Comparison of ENCODE assay signal across 9 mouse cellular contexts in genomic region chr13:51842191-51842590, GRCm38 (mm10). TPM values are rescaled to one million over a fixed set of nuclear protein-coding genes. Genes with fewer than 3 reads are reported as not detected.
DNase-seq lines count a peak whose midpoint lies in the region; ATAC-seq and TF ChIP-seq lines count a peak whose summit lies in the region.
"Had no signal": no experiment of that assay in that cellular context is flagged by ENCODE, and none has a peak within 500 bp of the region (broad histone marks: within the 10 kb centered on the region; RNA-seq: fewer than 3 reads in every experiment).

No protein-coding gene starts in this region.

- 16% methylated on average over 5 of the region's 5 CpGs for WGBS in kidney, postnatal 0 days
- 6% methylated on average over 5 of the region's 5 CpGs for WGBS in hindbrain, embryonic 11.5 days
- WGBS in midbrain, embryonic 13.5 days: 2% methylated on average over 5 of the region's 5 CpGs

- no peaks in the 10 kb centered on the region for H3K9me3 ChIP-seq in kidney, postnatal 0 days (replicated peaks; ENCODE audit: low read length)
- H3K9me3 ChIP-seq in hindbrain, embryonic 11.5 days (ENCODE audit: control insufficient read depth, low read length): no peaks in the 10 kb centered on the region
- H3K9me3 ChIP-seq in midbrain, embryonic 13.5 days: no peaks in the 10 kb centered on the region

- H3K27ac ChIP-seq in kidney, postnatal 0 days: no peak overlapping the region
- H3K27ac ChIP-seq in hindbrain, embryonic 11.5 days (ENCODE audit: low read depth, low read length): no peak overlapping the region
- peak overlapping the region; percentile 51; the same call in 1 of the 2 replicates for H3K27ac ChIP-seq in midbrain, embryonic 13.5 days

- ATAC-seq in kidney, postnatal 0 days (replicated peaks; ENCODE audit: low FRiP score, low read depth): no peak
- ATAC-seq in hindbrain, embryonic 11.5 days (ENCODE audit: low FRiP score): no peak
- no peak for ATAC-seq in midbrain, embryonic 13.5 days
- ATAC-seq: Patski had no signal

- DNase-seq in kidney, postnatal 0 days (ENCODE audit: low spot score): no peak
- no peak for DNase-seq in kidney, postnatal 4 days
- peak; percentile 60 for DNase-seq in embryo, embryonic 10.5 days (ENCODE audit: low spot score)
- DNase-seq in hindbrain, embryonic 11.5 days (ENCODE audit: low spot score): no peak
- DNase-seq in layer of hippocampus, postnatal 10 days (ENCODE audit: low spot score in 2 of 2): no peak
- no peak for DNase-seq in frontal cortex, postnatal 36 days (ENCODE audit: low spot score in 2 of 2)
- no peak for DNase-seq in frontal cortex, postnatal 10 days (ENCODE audit: low spot score in 2 of 2)

- no peaks in the 10 kb centered on the region for H3K36me3 ChIP-seq in kidney, postnatal 0 days (ENCODE audit: insufficient read depth, low read length)
- no peaks in the 10 kb centered on the region for H3K36me3 ChIP-seq in hindbrain, embryonic 11.5 days (ENCODE audit: control insufficient read depth, insufficient read depth, low read length)
- H3K36me3 ChIP-seq in midbrain, embryonic 13.5 days: no peaks in the 10 kb centered on the region

- no peak overlapping the region for H3K9ac ChIP-seq in kidney, postnatal 0 days (ENCODE audit: low read depth, low read length)
- no peak overlapping the region for H3K9ac ChIP-seq in hindbrain, embryonic 11.5 days (ENCODE audit: low read depth, low read length)
- H3K9ac ChIP-seq in midbrain, embryonic 13.5 days (replicated peaks): peak overlapping the region; percentile 7; the same call in 1 of the 2 replicates

- no peak for TF ChIP-seq CTCF in kidney, postnatal 0 days (IDR thresholded peaks at IDR 0.05; ENCODE audit: low read depth)

- H3K4me3 ChIP-seq in kidney, postnatal 0 days (replicated peaks; ENCODE audit: low read depth, low read length): no peak overlapping the region
- H3K4me3 ChIP-seq in hindbrain, embryonic 11.5 days (ENCODE audit: low read depth, low read length): no peak overlapping the region
- H3K4me3 ChIP-seq in midbrain, embryonic 13.5 days (replicated peaks): no peak overlapping the region

- peak overlapping the region; percentile 39 for H3K4me2 ChIP-seq in kidney, postnatal 0 days (ENCODE audit: low read length)
- peak overlapping the region; percentile 2; the same call in 1 of the 2 replicates for H3K4me2 ChIP-seq in hindbrain, embryonic 11.5 days (replicated peaks; ENCODE audit: low read depth, low read length)
- peak overlapping the region; percentile 28 for H3K4me2 ChIP-seq in midbrain, embryonic 13.5 days (replicated peaks)

- H3K4me1 ChIP-seq in kidney, postnatal 0 days (replicated peaks; ENCODE audit: insufficient read depth, low read length): peaks cover 4% of the 10 kb centered on the region; the same call in 1 of the 2 replicates
- H3K4me1 ChIP-seq in hindbrain, embryonic 11.5 days (replicated peaks; ENCODE audit: control insufficient read depth, insufficient read depth, low read length): peaks cover 16% of the 10 kb centered on the region
- H3K4me1 ChIP-seq in midbrain, embryonic 13.5 days (replicated peaks): peaks cover 49% of the 10 kb centered on the region

- no peaks in the 10 kb centered on the region for H3K27me3 ChIP-seq in kidney, postnatal 0 days (ENCODE audit: insufficient read depth, low read length)
- peaks cover 38% of the 10 kb centered on the region for H3K27me3 ChIP-seq in hindbrain, embryonic 11.5 days (ENCODE audit: control insufficient read depth, insufficient read depth, low read length)
- peaks cover 70% of the 10 kb centered on the region for H3K27me3 ChIP-seq in midbrain, embryonic 13.5 days
- H3K27me3 ChIP-seq: Patski had no signal

RNA-seq across cellular contexts. Expression of gene Gadd45g, which starts 4.3 kb away (rescaled TPM):
- 58.0 and 60.1 TPM in 2 replicates for polyA plus RNA-seq in kidney, postnatal 0 days (2015; fragmentation: Nextera tagmentation; extraction: Ambion mirVana)
- polyA plus RNA-seq in hindbrain, embryonic 11.5 days (2014; fragmentation: Nextera tagmentation; extraction: Ambion mirVana): 174 and 179 TPM in 2 replicates
- polyA plus RNA-seq in midbrain, embryonic 13.5 days (2015; fragmentation: Nextera tagmentation; extraction: Ambion mirVana): 203 and 222 TPM in 2 replicates
- 10 to 100 TPM; 22.0 to 23.1 TPM for total RNA-seq in layer of hippocampus, postnatal 10 days (2021)

RNA-seq across cellular contexts. Expression of gene Sema4d, which starts 48.6 kb away (rescaled TPM):
- polyA plus RNA-seq in kidney, postnatal 0 days (2015; fragmentation: Nextera tagmentation; extraction: Ambion mirVana): 23.8 and 24.6 TPM in 2 replicates
- polyA plus RNA-seq in hindbrain, embryonic 11.5 days (2014; fragmentation: Nextera tagmentation; extraction: Ambion mirVana): 3.9 and 5.2 TPM in 2 replicates
- 7.1 and 7.8 TPM in 2 replicates for polyA plus RNA-seq in midbrain, embryonic 13.5 days (2015; fragmentation: Nextera tagmentation; extraction: Ambion mirVana)
- 10 to 100 TPM; 85.2 to 96.2 TPM for total RNA-seq in layer of hippocampus, postnatal 10 days (2021)
